Mouse (Mus musculus): ENCODE results near the gene Gm20388.

GRCm38 (mm10) chr8:120700053-120700452 lies 789.4 kb downstream of the Gm20388 start:
- TF ChIP-seq CTCF (IDR thresholded peaks at IDR 0.05; ENCODE audit: extremely low read depth, insufficient read depth, low read length), result no peak
- TF ChIP-seq POLR2A (IDR thresholded peaks at IDR 0.05; ENCODE audit: extremely low read depth, insufficient read depth, low read length), result no peak

Measured in cortical plate, adult 2 months (tissue).